Mouse (Mus musculus): Measurements from ENCODE around the gene 4933427D14Rik. TPM values are rescaled to one million over a fixed set of nuclear protein-coding genes. Genes with fewer than 3 reads are reported as not detected.

Gene 4933427D14Rik
- total RNA-seq (2012; rRNA removed): 8.3 and 8.5 TPM in 2 replicates

- H3K4me1 ChIP-seq (ENCODE audit: control insufficient read depth in 2 of 2, insufficient read depth in 2 of 2, low read length in 2 of 2, poor library complexity in 1 of 2): peaks cover 0 to 9% of the 10 kb centered on the region in 2 experiments; a peak in 2 of 4 replicates
- peak; percentile 80 for DNase-seq (ENCODE audit: low read depth, low spot score)
- H3K4me3 ChIP-seq (ENCODE audit: insufficient read depth in 1 of 2, low read depth in 1 of 2, low read length in 2 of 2, poor library complexity in 1 of 2, severe bottlenecking in 1 of 2): peak within 1 kb of the TSS; percentile 87 to 98
- no peaks in the 10 kb centered on the region for H3K9me3 ChIP-seq (ENCODE audit: control insufficient read depth, insufficient read depth, low read depth, low read length)
- peaks cover 7% of the 10 kb centered on the region for H3K36me3 ChIP-seq (ENCODE audit: control insufficient read depth, insufficient read depth, low read length, poor library complexity, severe bottlenecking)
- peak within 1 kb of the TSS; percentile 96 for H3K9ac ChIP-seq (ENCODE audit: insufficient read depth, low read depth, low read length, poor library complexity, severe bottlenecking)
- no peak for TF ChIP-seq MAFK (IDR thresholded peaks at IDR 0.05; ENCODE audit: insufficient read depth, low read depth, low read length)
- TF ChIP-seq HCFC1 (IDR thresholded peaks at IDR 0.05; ENCODE audit: borderline replicate concordance, insufficient read depth, low read length): no peak
- TF ChIP-seq ZNF384 (IDR thresholded peaks at IDR 0.05; ENCODE audit: low read depth, low read length): no peak
- TF ChIP-seq ZC3H11A (IDR thresholded peaks at IDR 0.05; ENCODE audit: borderline replicate concordance, low read depth, low read length): no peak
- TF ChIP-seq CHD2 (IDR thresholded peaks at IDR 0.05; ENCODE audit: low read depth, low read length): no peak
- in situ Hi-C loops (cut with MboI; ENCODE audit: low sequenced_read_pairs in 2 of 2, unreplicated experiment in 2 of 2): loop anchor here in 1 of 2 experiments (25.0 kb wide), 1 partner anchor 230 kb away; the partner anchor contains the start of genes Ggt6 and Mybbp1a
- peak within 1 kb of the TSS; percentile 79 for H3K27ac ChIP-seq (ENCODE audit: insufficient read depth, low read depth, low read length, poor library complexity, severe bottlenecking)
Measured at GRCm38 (mm10) chr11:72207204-72207833, at the start of gene 4933427D14Rik, which contains the start of gene Txndc17. Gene 4933427D14Rik (minus strand): TSS chr11:72207459. Gene Txndc17 (plus strand): TSS chr11:72207547.

GRCm38 (mm10) chr11:72256441-72256840, 49.2 kb upstream of the 4933427D14Rik start:
- TF ChIP-seq MAFK (IDR thresholded peaks at IDR 0.05; ENCODE audit: insufficient read depth, low read depth, low read length) (no peak), ZNF384 (IDR thresholded peaks at IDR 0.05; ENCODE audit: low read depth, low read length) (no peak), CHD2 (IDR thresholded peaks at IDR 0.05; ENCODE audit: low read depth, low read length) (no peak), ZC3H11A (IDR thresholded peaks at IDR 0.05; ENCODE audit: borderline replicate concordance, low read depth, low read length) (no peak), HCFC1 (IDR thresholded peaks at IDR 0.05; ENCODE audit: borderline replicate concordance, insufficient read depth, low read length) (no peak)
- no peak overlapping the region for H3K4me3 ChIP-seq (ENCODE audit: insufficient read depth in 1 of 2, low read depth in 1 of 2, low read length in 2 of 2, poor library complexity in 1 of 2, severe bottlenecking in 1 of 2)

GRCm38 (mm10) chr11:72255629-72256028, 48.4 kb upstream of the 4933427D14Rik start:
- Histone ChIP-seq H3K4me1 (ENCODE audit: control insufficient read depth in 2 of 2, insufficient read depth in 2 of 2, low read length in 2 of 2, poor library complexity in 1 of 2) (no peaks in the 10 kb centered on the region), H3K9me3 (ENCODE audit: control insufficient read depth, insufficient read depth, low read depth, low read length) (no peaks in the 10 kb centered on the region), H3K4me3 (ENCODE audit: insufficient read depth in 1 of 2, low read depth in 1 of 2, low read length in 2 of 2, poor library complexity in 1 of 2, severe bottlenecking in 1 of 2) (no peak overlapping the region), H3K36me3 (ENCODE audit: control insufficient read depth, insufficient read depth, low read length, poor library complexity, severe bottlenecking) (no peaks in the 10 kb centered on the region; the same call in 1 of the 2 replicates), H3K27ac (ENCODE audit: insufficient read depth, low read depth, low read length, poor library complexity, severe bottlenecking) (no peak overlapping the region), H3K9ac (ENCODE audit: insufficient read depth, low read depth, low read length, poor library complexity, severe bottlenecking) (no peak overlapping the region)
- DNase-seq (ENCODE audit: low read depth, low spot score): no peak
- TF ChIP-seq ZNF384 (IDR thresholded peaks at IDR 0.05; ENCODE audit: low read depth, low read length) (no peak), ZC3H11A (IDR thresholded peaks at IDR 0.05; ENCODE audit: borderline replicate concordance, low read depth, low read length) (no peak), MAFK (IDR thresholded peaks at IDR 0.05; ENCODE audit: insufficient read depth, low read depth, low read length) (no peak), HCFC1 (IDR thresholded peaks at IDR 0.05; ENCODE audit: borderline replicate concordance, insufficient read depth, low read length) (no peak), CHD2 (IDR thresholded peaks at IDR 0.05; ENCODE audit: low read depth, low read length) (no peak)
- in situ Hi-C loops (cut with MboI; ENCODE audit: low sequenced_read_pairs in 2 of 2, unreplicated experiment in 2 of 2): no loop called here

More at GRCm38 (mm10) chr11:72256441-72256840, 49.2 kb upstream of the 4933427D14Rik start:
- Histone ChIP-seq H3K27ac (ENCODE audit: insufficient read depth, low read depth, low read length, poor library complexity, severe bottlenecking) (no peak overlapping the region), H3K36me3 (ENCODE audit: control insufficient read depth, insufficient read depth, low read length, poor library complexity, severe bottlenecking) (no peaks in the 10 kb centered on the region; the same call in 1 of the 2 replicates), H3K9me3 (ENCODE audit: control insufficient read depth, insufficient read depth, low read depth, low read length) (no peaks in the 10 kb centered on the region), H3K9ac (ENCODE audit: insufficient read depth, low read depth, low read length, poor library complexity, severe bottlenecking) (no peak overlapping the region), H3K4me1 (ENCODE audit: control insufficient read depth in 2 of 2, insufficient read depth in 2 of 2, low read length in 2 of 2, poor library complexity in 1 of 2) (no peaks in the 10 kb centered on the region)
- DNase-seq (ENCODE audit: low read depth, low spot score): no peak
- in situ Hi-C loops (cut with MboI; ENCODE audit: low sequenced_read_pairs in 2 of 2, unreplicated experiment in 2 of 2): no loop called here

GRCm38 (mm10) chr11:72245196-72245753, 38.0 kb upstream of the 4933427D14Rik start:
- Histone ChIP-seq H3K4me3 (ENCODE audit: insufficient read depth in 1 of 2, low read depth in 1 of 2, low read length in 2 of 2, poor library complexity in 1 of 2, severe bottlenecking in 1 of 2) (no peak overlapping the region), H3K9ac (ENCODE audit: insufficient read depth, low read depth, low read length, poor library complexity, severe bottlenecking) (no peak overlapping the region), H3K4me1 (ENCODE audit: control insufficient read depth in 2 of 2, insufficient read depth in 2 of 2, low read length in 2 of 2, poor library complexity in 1 of 2) (no peaks in the 10 kb centered on the region), H3K27ac (ENCODE audit: insufficient read depth, low read depth, low read length, poor library complexity, severe bottlenecking) (no peak overlapping the region), H3K9me3 (ENCODE audit: control insufficient read depth, insufficient read depth, low read depth, low read length) (no peaks in the 10 kb centered on the region), H3K36me3 (ENCODE audit: control insufficient read depth, insufficient read depth, low read length, poor library complexity, severe bottlenecking) (no peaks in the 10 kb centered on the region)
- DNase-seq (ENCODE audit: low read depth, low spot score): no peak
- in situ Hi-C loops (cut with MboI; ENCODE audit: low sequenced_read_pairs in 2 of 2, unreplicated experiment in 2 of 2): no loop called here
- TF ChIP-seq ZNF384 (IDR thresholded peaks at IDR 0.05; ENCODE audit: low read depth, low read length): no peak
- no peak for TF ChIP-seq HCFC1 (IDR thresholded peaks at IDR 0.05; ENCODE audit: borderline replicate concordance, insufficient read depth, low read length)
- no peak for TF ChIP-seq ZC3H11A (IDR thresholded peaks at IDR 0.05; ENCODE audit: borderline replicate concordance, low read depth, low read length)
- no peak for TF ChIP-seq MAFK (IDR thresholded peaks at IDR 0.05; ENCODE audit: insufficient read depth, low read depth, low read length)
- TF ChIP-seq CHD2 (IDR thresholded peaks at IDR 0.05; ENCODE audit: low read depth, low read length): no peak

Data from ES-E14 (cell line).